Mouse (Mus musculus) lung, embryonic 16.5 days (tissue): ENCODE measurements around the gene Fra10ac1. TPM values are rescaled to one million over a fixed set of nuclear protein-coding genes. Genes with fewer than 3 reads are reported as not detected.
A peak's percentile ranks its signal among the peaks of the same experiment; 100 is the strongest.

Experiments used
- ATAC-seq: fragments of 200-750 bp; cut with Nextera tagmentation; 2 replicates; pipeline ENCODE4 v1.8.0; 2017; ENCODE audit warnings: low read depth, mild to moderate bottlenecking, moderate library complexity
- H3K27ac ChIP-seq: fragments of 300-500 bp; sonication (generic); 2 replicates; pipeline ENCODE4 v1.5.1; 2014; ENCODE audit warnings: mild to moderate bottlenecking, control low read depth, low read length
- H3K27me3 ChIP-seq: fragments of 300-500 bp; sonication (generic); 2 replicates; pipeline ENCODE4 v1.6.1; 2014; ENCODE audit warnings: low read depth, low read length, mixed read lengths; ENCODE audit not compliant: control insufficient read depth, insufficient read depth
- H3K36me3 ChIP-seq: fragments of 300-500 bp; sonication (generic); 2 replicates; pipeline ENCODE4 v1.6.1; 2014; ENCODE audit warnings: low read length; ENCODE audit not compliant: control insufficient read depth, insufficient read depth
- H3K4me1 ChIP-seq: fragments of 300-500 bp; sonication (generic); replicated peaks from 2 replicates; pipeline ENCODE4 v1.6.1; 2014; ENCODE audit warnings: low read length, mixed read lengths; ENCODE audit not compliant: control insufficient read depth, insufficient read depth
- H3K4me2 ChIP-seq: fragments of 300-500 bp; sonication (generic); 2 replicates; pipeline ENCODE4 v1.6.1; 2014; ENCODE audit warnings: low read depth, low read length, control low read depth
- H3K4me3 ChIP-seq: fragments of 300-500 bp; sonication (generic); 2 replicates; pipeline ENCODE4 v1.5.1; 2014; ENCODE audit warnings: mild to moderate bottlenecking, low read length, control low read depth
- H3K9ac ChIP-seq: fragments of 300-500 bp; sonication (generic); 2 replicates; pipeline ENCODE4 v1.6.1; 2014; ENCODE audit warnings: low read length, control low read depth
- H3K9me3 ChIP-seq: fragments of 300-500 bp; sonication (generic); 2 replicates; pipeline ENCODE4 v1.6.1; 2016; ENCODE audit warnings: low read length; ENCODE audit not compliant: control insufficient read depth
- WGBS: fragments of 180-500 bp; shearing (Covaris S2); extraction: QIAGEN DNeasy Blood & Tissue Kit; methylation state at CpG from one replicate; pipeline ENCODE4 v1.1.7; 2014; 5-methylcytosine and 5-hydroxymethylcytosine counted together
- polyA plus RNA-seq: library from polyadenylated mRNA; unstranded; fragments of >200 nt; fragmentation: Nextera tagmentation; extraction: Ambion mirVana; gene quantifications from 2 replicates; pipeline ENCODE4 v1.2.1, GENCODE M21; 2015

Fra10ac1 gene
- 29.9 and 31.7 TPM in 2 replicates for polyA plus RNA-seq

GRCm38 (mm10) chr19:38223905-38224684, at the start of gene Fra10ac1:
Fra10ac1 (minus strand) TSS chr19:38224156.
- Histone ChIP-seq H3K4me2 (peak within 1 kb of the TSS; percentile 90), H3K27ac (peak within 1 kb of the TSS; percentile 89), H3K36me3 (no peaks in the 10 kb centered on the region), H3K4me3 (peak within 1 kb of the TSS; percentile 75), H3K9me3 (no peaks in the 10 kb centered on the region), H3K9ac (peak within 1 kb of the TSS; percentile 86), H3K4me1 (peaks cover 5% of the 10 kb centered on the region), H3K27me3 (no peaks in the 10 kb centered on the region)
- under 1% methylated on average over 49 of the region's 49 CpGs for WGBS
- peak; percentile 98 for ATAC-seq

- H3K9ac ChIP-seq: no peak overlapping the region
- H3K9me3 ChIP-seq: no peaks in the 10 kb centered on the region
- H3K4me2 ChIP-seq: no peak overlapping the region
- WGBS: 37% methylated on average over 6 of the region's 6 CpGs
- no peaks in the 10 kb centered on the region for H3K27me3 ChIP-seq
- no peak for ATAC-seq
- H3K27ac ChIP-seq: no peak overlapping the region
- no peaks in the 10 kb centered on the region for H3K36me3 ChIP-seq
- no peaks in the 10 kb centered on the region for H3K4me1 ChIP-seq
- H3K4me3 ChIP-seq: no peak overlapping the region
Observed at GRCm38 (mm10) chr19:38271071-38271470, 47.1 kb upstream of the Fra10ac1 start.

GRCm38 (mm10) chr19:38267469-38267868, 43.5 kb upstream of the Fra10ac1 start:
- ATAC-seq: no peak

GRCm38 (mm10) chr19:38265767-38266166, 41.8 kb upstream of the Fra10ac1 start:
- 80% methylated on average over 5 of the region's 5 CpGs for WGBS
- no peak for ATAC-seq
- Histone ChIP-seq H3K9ac (no peak overlapping the region), H3K4me1 (no peaks in the 10 kb centered on the region; the same call in 1 of the 2 replicates), H3K9me3 (no peaks in the 10 kb centered on the region), H3K4me3 (no peak overlapping the region), H3K4me2 (no peak overlapping the region), H3K36me3 (no peaks in the 10 kb centered on the region), H3K27ac (no peak overlapping the region), H3K27me3 (no peaks in the 10 kb centered on the region; the same call in 1 of the 2 replicates)

More at GRCm38 (mm10) chr19:38267469-38267868, 43.5 kb upstream of the Fra10ac1 start:
- Histone ChIP-seq H3K9ac (no peak overlapping the region), H3K36me3 (no peaks in the 10 kb centered on the region), H3K27ac (no peak overlapping the region), H3K4me1 (no peaks in the 10 kb centered on the region; the same call in 1 of the 2 replicates), H3K4me2 (no peak overlapping the region), H3K9me3 (no peaks in the 10 kb centered on the region), H3K27me3 (no peaks in the 10 kb centered on the region; the same call in 1 of the 2 replicates), H3K4me3 (no peak overlapping the region)
- 83% methylated on average over 5 of the region's 5 CpGs for WGBS

GRCm38 (mm10) chr19:38264505-38265500, 40.8 kb upstream of the Fra10ac1 start, which contains the start of gene Lgi1:
Lgi1 (plus strand) TSS chr19:38264536.
- 21% methylated on average over 21 of the region's 21 CpGs for WGBS
- H3K9me3 ChIP-seq: no peaks in the 10 kb centered on the region
- ATAC-seq: no peak
- H3K4me3 ChIP-seq: no peak within 1 kb of the TSS
- no peaks in the 10 kb centered on the region; the same call in 1 of the 2 replicates for H3K27me3 ChIP-seq
- no peak within 1 kb of the TSS for H3K27ac ChIP-seq
- no peaks in the 10 kb centered on the region; the same call in 1 of the 2 replicates for H3K4me1 ChIP-seq
- H3K4me2 ChIP-seq: peak within 1 kb of the TSS; percentile 27
- H3K36me3 ChIP-seq: no peaks in the 10 kb centered on the region
- no peak within 1 kb of the TSS for H3K9ac ChIP-seq

GRCm38 (mm10) chr19:38263829-38264504, 40.0 kb upstream of the Fra10ac1 start:
- H3K4me1 ChIP-seq: no peaks in the 10 kb centered on the region; the same call in 1 of the 2 replicates
- no peaks in the 10 kb centered on the region for H3K36me3 ChIP-seq
- H3K4me3 ChIP-seq: no peak overlapping the region
- H3K27ac ChIP-seq: no peak overlapping the region
- H3K9ac ChIP-seq: no peak overlapping the region
- H3K9me3 ChIP-seq: no peaks in the 10 kb centered on the region
- H3K27me3 ChIP-seq: no peaks in the 10 kb centered on the region; the same call in 1 of the 2 replicates
- 23% methylated on average over 14 of the region's 14 CpGs for WGBS
- H3K4me2 ChIP-seq: peak overlapping the region; percentile 27
- no peak for ATAC-seq

GRCm38 (mm10) chr19:38261351-38261750, 37.4 kb upstream of the Fra10ac1 start:
- H3K4me1 ChIP-seq: no peaks in the 10 kb centered on the region; the same call in 1 of the 2 replicates
- no peak for ATAC-seq
- no peaks in the 10 kb centered on the region for H3K9me3 ChIP-seq
- H3K27me3 ChIP-seq: no peaks in the 10 kb centered on the region; the same call in 1 of the 2 replicates
- no peak overlapping the region for H3K4me3 ChIP-seq
- H3K9ac ChIP-seq: no peak overlapping the region
- no peaks in the 10 kb centered on the region for H3K36me3 ChIP-seq
- WGBS: 73% methylated on average over 5 of the region's 5 CpGs
- H3K4me2 ChIP-seq: no peak overlapping the region
- H3K27ac ChIP-seq: no peak overlapping the region

- no peak overlapping the region for H3K4me3 ChIP-seq
- 42% methylated on average over 4 of the region's 4 CpGs for WGBS
- no peaks in the 10 kb centered on the region; the same call in 1 of the 2 replicates for H3K27me3 ChIP-seq
- H3K4me2 ChIP-seq: no peak overlapping the region
- ATAC-seq: no peak
- H3K27ac ChIP-seq: no peak overlapping the region
- no peak overlapping the region for H3K9ac ChIP-seq
- H3K9me3 ChIP-seq: no peaks in the 10 kb centered on the region
- H3K36me3 ChIP-seq: no peaks in the 10 kb centered on the region
- H3K4me1 ChIP-seq: no peaks in the 10 kb centered on the region; the same call in 1 of the 2 replicates
Observed at GRCm38 (mm10) chr19:38260346-38260745, 36.4 kb upstream of the Fra10ac1 start.
